Mouse (Mus musculus): Measurements from ENCODE around the gene Cbln1. TPM values are rescaled to one million over a fixed set of nuclear protein-coding genes. Genes with fewer than 3 reads are reported as not detected.

Gene Cbln1
- 0.15 TPM in 1 of 2 replicates, not detected in the other for polyA plus RNA-seq (2015; fragmentation: Nextera tagmentation; extraction: Ambion mirVana)

DNA sequence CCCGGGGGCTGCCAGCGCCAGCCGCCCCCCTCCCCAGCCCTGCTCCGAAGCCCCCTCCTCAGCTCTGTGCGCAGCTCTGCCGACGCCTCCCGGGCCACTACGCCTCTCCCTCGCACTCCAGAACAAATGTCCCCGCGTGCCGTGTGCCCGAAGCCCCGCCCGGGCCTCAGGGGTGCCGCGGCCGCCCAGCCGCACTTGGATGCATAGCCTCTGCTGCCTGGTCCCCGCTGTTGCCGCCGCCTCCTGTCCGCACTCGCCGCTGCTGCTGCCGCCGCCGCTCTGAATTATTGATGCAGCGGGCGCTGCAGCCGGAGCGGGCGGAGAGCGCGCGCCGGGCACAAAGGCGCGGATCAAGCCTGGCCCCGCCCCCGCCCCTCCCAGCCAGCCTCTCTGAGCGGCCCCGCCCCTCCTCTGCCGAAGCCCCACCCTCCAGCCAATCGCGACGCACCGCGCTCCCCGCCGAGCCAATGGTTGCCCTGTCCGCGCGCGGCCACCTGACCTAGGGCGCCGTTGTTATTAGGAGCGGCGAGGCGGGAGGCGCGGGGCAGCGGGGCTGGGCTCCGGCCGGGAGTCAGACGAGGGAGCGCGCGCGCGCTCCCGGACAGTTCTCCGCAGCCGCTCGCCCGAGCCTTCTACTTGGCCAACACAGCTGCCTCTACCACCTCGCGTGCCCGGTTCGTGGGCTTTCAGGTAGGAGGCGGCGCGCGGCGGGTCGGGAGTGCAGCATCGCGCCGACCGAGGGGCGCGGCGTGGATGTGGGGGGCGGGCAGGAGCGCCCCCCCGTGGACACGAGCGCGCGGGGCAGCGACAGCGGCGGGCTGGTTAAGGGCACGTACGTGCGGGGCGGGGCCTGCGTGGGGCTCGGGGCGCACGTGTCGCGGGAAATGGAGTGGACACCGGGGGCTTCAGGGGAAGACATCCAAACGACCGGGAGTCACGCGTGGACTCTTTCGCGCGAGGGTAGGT lies at the start of gene Cbln1:
Cbln1 (minus strand) TSS at position 339 of the 966 bp plus-strand sequence.
- WGBS: under 1% methylated on average over 120 of the region's 122 CpGs
- H3K27me3 ChIP-seq: peaks cover 91% of the 10 kb centered on the region
- H3K9me3 ChIP-seq (replicated peaks): no peaks in the 10 kb centered on the region
- no peak within 1 kb of the TSS for H3K27ac ChIP-seq
- H3K4me3 ChIP-seq: peak within 1 kb of the TSS; percentile 61
- ATAC-seq (replicated peaks; ENCODE audit: insufficient number of reproducible peaks, insufficient read depth, low FRiP score, low read depth): peak; percentile 95
- H3K4me2 ChIP-seq: peak within 1 kb of the TSS; percentile 96
- no peaks in the 10 kb centered on the region for H3K36me3 ChIP-seq
- peaks cover 45% of the 10 kb centered on the region for H3K4me1 ChIP-seq (replicated peaks)
- H3K9ac ChIP-seq: peak within 1 kb of the TSS; percentile 15; the same call in 1 of the 2 replicates

- WGBS: 91% methylated on average over 3 of the region's 3 CpGs
- Histone ChIP-seq H3K36me3 (no peaks in the 10 kb centered on the region), H3K27me3 (no peaks in the 10 kb centered on the region), H3K4me1 (replicated peaks) (no peaks in the 10 kb centered on the region), H3K4me3 (no peak overlapping the region), H3K9ac (no peak overlapping the region), H3K4me2 (no peak overlapping the region), H3K27ac (no peak overlapping the region), H3K9me3 (replicated peaks) (no peaks in the 10 kb centered on the region)
- ATAC-seq (replicated peaks; ENCODE audit: insufficient number of reproducible peaks, insufficient read depth, low FRiP score, low read depth): no peak
Observed at GRCm38 (mm10) chr8:87517132-87517531, 44.7 kb upstream of the Cbln1 start.

- Histone ChIP-seq H3K4me2 (no peak overlapping the region), H3K27ac (no peak overlapping the region), H3K9ac (no peak overlapping the region), H3K9me3 (replicated peaks) (no peaks in the 10 kb centered on the region), H3K4me1 (replicated peaks) (no peaks in the 10 kb centered on the region), H3K36me3 (no peaks in the 10 kb centered on the region), H3K4me3 (no peak overlapping the region), H3K27me3 (no peaks in the 10 kb centered on the region)
- no peak for ATAC-seq (replicated peaks; ENCODE audit: insufficient number of reproducible peaks, insufficient read depth, low FRiP score, low read depth)
- WGBS: 78% methylated on average over 5 of the region's 5 CpGs
Observed at GRCm38 (mm10) chr8:87513796-87514195, 41.4 kb upstream of the Cbln1 start.

DNA sequence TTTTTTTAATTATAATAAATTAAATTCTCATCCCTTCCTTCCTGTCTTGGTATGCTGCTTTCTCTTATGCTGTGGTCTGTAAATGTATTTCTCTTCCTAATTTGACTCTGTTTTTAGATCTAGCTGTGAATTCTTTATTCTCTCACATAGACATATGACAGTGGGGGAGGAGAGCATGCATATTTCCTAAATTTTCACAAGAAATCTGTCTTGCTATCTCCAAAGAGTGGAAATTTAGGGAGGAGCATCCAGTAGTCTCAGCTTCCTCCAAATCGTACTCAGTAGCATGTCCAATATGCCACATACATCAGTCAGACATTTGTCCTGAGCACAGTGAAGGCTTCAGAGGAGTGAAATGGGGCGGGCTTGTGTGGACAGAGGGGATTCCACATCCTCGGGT lies 40.9 kb upstream of the Cbln1 start:
- Histone ChIP-seq H3K27me3 (no peaks in the 10 kb centered on the region), H3K4me2 (no peak overlapping the region), H3K9ac (no peak overlapping the region), H3K36me3 (no peaks in the 10 kb centered on the region), H3K27ac (no peak overlapping the region), H3K4me3 (no peak overlapping the region), H3K9me3 (replicated peaks) (no peaks in the 10 kb centered on the region), H3K4me1 (replicated peaks) (no peaks in the 10 kb centered on the region)
- WGBS: 77% methylated on average over 3 of the region's 3 CpGs
- ATAC-seq (replicated peaks; ENCODE audit: insufficient number of reproducible peaks, insufficient read depth, low FRiP score, low read depth): no peak

- Histone ChIP-seq H3K9ac (no peak overlapping the region), H3K4me2 (no peak overlapping the region), H3K4me1 (replicated peaks) (no peaks in the 10 kb centered on the region), H3K27ac (no peak overlapping the region), H3K27me3 (no peaks in the 10 kb centered on the region), H3K9me3 (replicated peaks) (no peaks in the 10 kb centered on the region), H3K4me3 (no peak overlapping the region), H3K36me3 (no peaks in the 10 kb centered on the region)
- WGBS: 76% methylated on average over 6 of the region's 6 CpGs
- peak; percentile 22; the same call in 1 of the 2 replicates for ATAC-seq (replicated peaks; ENCODE audit: insufficient number of reproducible peaks, insufficient read depth, low FRiP score, low read depth)
Observed at GRCm38 (mm10) chr8:87512636-87513035, 40.2 kb upstream of the Cbln1 start.

DNA sequence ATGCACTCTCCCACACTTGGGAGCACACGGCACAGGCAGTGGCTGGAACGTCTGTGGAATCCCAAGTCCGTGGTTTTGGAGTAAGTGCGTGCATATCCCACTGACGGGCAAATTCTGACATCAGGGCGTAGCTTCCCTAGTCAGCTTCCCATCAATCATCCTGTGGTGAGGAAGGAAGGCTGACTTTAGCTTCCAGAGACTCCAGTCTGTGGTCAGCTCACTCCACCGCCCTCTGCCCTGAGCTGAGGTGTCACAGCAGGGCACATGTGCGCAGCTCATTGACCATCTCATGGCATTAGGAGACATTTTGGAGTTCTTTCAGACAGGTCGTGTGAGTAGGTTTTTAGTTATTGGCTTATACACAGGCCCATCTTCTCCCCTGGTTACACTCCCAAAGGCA lies 34.6 kb upstream of the Cbln1 start:
- ATAC-seq (replicated peaks; ENCODE audit: insufficient number of reproducible peaks, insufficient read depth, low FRiP score, low read depth): no peak
- Histone ChIP-seq H3K4me1 (replicated peaks) (no peaks in the 10 kb centered on the region), H3K4me3 (no peak overlapping the region), H3K27ac (no peak overlapping the region), H3K36me3 (no peaks in the 10 kb centered on the region), H3K9ac (no peak overlapping the region), H3K27me3 (0 out of 2 replicates have a peak, but pooled peaks cover 3% of the 10 kb centered on the region), H3K4me2 (no peak overlapping the region), H3K9me3 (replicated peaks) (no peaks in the 10 kb centered on the region)
- 44% methylated on average over 9 of the region's 9 CpGs for WGBS

DNA sequence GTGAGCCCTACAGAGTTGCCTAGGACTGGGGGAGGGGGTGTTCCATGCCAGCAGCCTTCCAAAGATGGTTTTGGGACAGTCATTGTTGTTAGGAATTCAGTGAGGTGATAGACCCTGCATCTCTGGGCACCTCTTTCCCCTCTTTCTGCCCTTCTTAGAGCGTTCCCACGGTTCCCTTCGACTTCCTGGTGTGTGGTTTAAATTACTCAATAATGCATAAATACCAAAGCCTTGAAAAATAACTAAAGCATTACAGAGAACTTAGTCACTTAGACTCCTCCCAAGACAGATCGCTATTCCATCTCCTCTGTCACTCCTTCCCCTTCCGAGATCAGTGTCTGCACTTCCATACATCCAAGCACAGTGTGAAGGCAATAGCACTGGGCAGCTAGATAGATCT lies 32.0 kb upstream of the Cbln1 start:
- no peak for ATAC-seq (replicated peaks; ENCODE audit: insufficient number of reproducible peaks, insufficient read depth, low FRiP score, low read depth)
- 0 out of 2 replicates have a peak, but pooled peaks cover 3% of the 10 kb centered on the region for H3K27me3 ChIP-seq
- 66% methylated on average over 5 of the region's 5 CpGs for WGBS

DNA sequence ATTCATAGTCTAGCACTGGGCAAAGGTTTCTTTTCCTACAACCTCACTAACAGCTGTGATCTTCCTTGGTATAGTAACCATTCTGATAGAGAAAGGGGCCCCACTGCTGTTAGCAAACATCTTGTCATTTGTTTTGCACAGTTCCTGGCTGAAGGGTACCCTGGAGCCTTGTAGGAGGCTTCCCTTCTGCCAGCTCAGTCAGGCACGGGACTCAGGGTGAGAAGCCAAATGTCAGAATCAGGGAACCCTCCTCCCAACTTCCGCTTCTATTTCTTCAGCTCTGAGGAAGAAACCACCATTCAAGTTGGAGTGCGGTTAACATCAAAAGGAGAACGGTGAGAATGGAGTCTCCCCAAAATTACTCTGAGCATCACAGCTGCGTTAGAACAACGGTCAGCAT lies 30.3 kb upstream of the Cbln1 start:
- H3K36me3 ChIP-seq: no peaks in the 10 kb centered on the region
- no peak overlapping the region for H3K4me2 ChIP-seq
- 0 out of 2 replicates have a peak, but pooled peaks cover 3% of the 10 kb centered on the region for H3K27me3 ChIP-seq
- H3K9me3 ChIP-seq (replicated peaks): no peaks in the 10 kb centered on the region
- H3K4me1 ChIP-seq (replicated peaks): no peaks in the 10 kb centered on the region
- no peak overlapping the region for H3K9ac ChIP-seq
- ATAC-seq (replicated peaks; ENCODE audit: insufficient number of reproducible peaks, insufficient read depth, low FRiP score, low read depth): no peak
- WGBS: 73% methylated on average over 6 of the region's 6 CpGs
- H3K4me3 ChIP-seq: no peak overlapping the region
- H3K27ac ChIP-seq: no peak overlapping the region

More for the DNA sequence above, 32.0 kb upstream of the Cbln1 start:
- Histone ChIP-seq H3K4me2 (no peak overlapping the region), H3K4me3 (no peak overlapping the region), H3K9ac (no peak overlapping the region), H3K4me1 (replicated peaks) (no peaks in the 10 kb centered on the region), H3K9me3 (replicated peaks) (no peaks in the 10 kb centered on the region), H3K27ac (no peak overlapping the region), H3K36me3 (no peaks in the 10 kb centered on the region)

DNA sequence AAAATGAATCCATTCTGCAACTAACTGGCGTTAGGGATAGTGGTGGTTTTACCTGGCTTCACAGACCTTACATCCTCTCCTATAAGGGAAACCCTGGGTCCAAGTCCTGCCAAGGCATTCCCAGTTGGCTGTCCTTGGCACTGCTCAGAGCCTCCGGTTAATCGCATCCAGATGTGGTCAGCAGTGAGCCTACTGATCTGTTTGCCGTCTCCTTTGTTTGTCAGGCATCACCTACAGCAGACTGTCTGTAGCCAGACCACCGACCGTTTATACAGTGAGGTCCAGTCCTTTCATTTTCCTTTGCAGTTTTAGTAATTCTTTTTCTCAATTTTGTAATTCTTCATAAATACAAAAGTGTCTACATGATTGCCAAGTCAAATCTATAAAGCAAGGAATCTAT lies 25.2 kb upstream of the Cbln1 start:
- Histone ChIP-seq H3K9me3 (replicated peaks) (no peaks in the 10 kb centered on the region), H3K36me3 (no peaks in the 10 kb centered on the region), H3K27ac (no peak overlapping the region), H3K4me3 (no peak overlapping the region), H3K4me1 (replicated peaks) (peaks cover 3% of the 10 kb centered on the region; the same call in 1 of the 2 replicates), H3K9ac (no peak overlapping the region), H3K27me3 (no peaks in the 10 kb centered on the region), H3K4me2 (no peak overlapping the region)
- no peak for ATAC-seq (replicated peaks; ENCODE audit: insufficient number of reproducible peaks, insufficient read depth, low FRiP score, low read depth)
- WGBS: 64% methylated on average over 6 of the region's 6 CpGs

DNA sequence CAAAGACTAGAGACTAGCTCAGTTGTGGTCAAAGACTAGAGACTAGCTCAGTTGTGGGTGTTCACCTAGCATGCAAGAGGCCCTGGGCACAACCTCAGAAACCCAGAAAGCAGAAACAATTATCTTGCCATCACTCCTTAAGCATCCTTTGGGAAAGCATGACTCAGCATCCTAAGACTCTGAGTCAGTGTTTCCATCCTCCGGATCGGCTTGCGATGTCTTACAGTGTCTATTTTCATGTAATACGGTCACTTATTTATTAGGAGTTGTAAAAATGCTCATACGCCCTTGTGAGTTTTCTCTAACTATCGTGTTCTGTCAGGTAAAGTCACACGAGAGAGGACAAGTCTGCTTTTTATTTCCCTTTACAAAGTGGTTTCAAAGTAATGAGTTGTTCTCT lies 24.1 kb upstream of the Cbln1 start:
- H3K4me3 ChIP-seq: no peak overlapping the region
- H3K9ac ChIP-seq: no peak overlapping the region
- no peak for ATAC-seq (replicated peaks; ENCODE audit: insufficient number of reproducible peaks, insufficient read depth, low FRiP score, low read depth)
- peaks cover 3% of the 10 kb centered on the region; the same call in 1 of the 2 replicates for H3K4me1 ChIP-seq (replicated peaks)
- no peaks in the 10 kb centered on the region for H3K27me3 ChIP-seq
- 84% methylated on average over 7 of the region's 7 CpGs for WGBS
- H3K4me2 ChIP-seq: no peak overlapping the region
- H3K36me3 ChIP-seq: no peaks in the 10 kb centered on the region
- H3K27ac ChIP-seq: no peak overlapping the region
- no peaks in the 10 kb centered on the region for H3K9me3 ChIP-seq (replicated peaks)

DNA sequence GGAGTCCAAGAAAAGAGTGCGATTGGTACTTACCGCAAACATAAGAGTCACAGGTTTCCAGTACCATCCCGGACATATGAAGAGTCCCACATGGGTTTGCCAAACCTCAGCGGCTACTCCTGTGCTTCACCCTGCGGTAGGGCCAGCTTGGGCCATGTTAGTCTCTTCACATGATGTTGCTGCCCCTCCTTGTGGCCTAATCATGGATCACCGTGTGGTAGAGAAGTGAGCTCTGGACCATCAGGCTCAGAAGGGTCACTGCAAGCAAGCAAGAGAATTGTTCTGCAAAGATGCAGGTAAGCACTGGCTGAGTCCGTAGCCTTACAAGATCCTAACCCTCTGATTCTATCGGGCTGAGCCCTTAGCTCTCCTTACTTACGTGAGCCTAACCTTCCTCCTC lies 22.5 kb upstream of the Cbln1 start:
- peaks cover 3% of the 10 kb centered on the region; the same call in 1 of the 2 replicates for H3K4me1 ChIP-seq (replicated peaks)
- no peaks in the 10 kb centered on the region for H3K27me3 ChIP-seq
- H3K27ac ChIP-seq: no peak overlapping the region
- 70% methylated on average over 9 of the region's 9 CpGs for WGBS
- H3K9me3 ChIP-seq (replicated peaks): no peaks in the 10 kb centered on the region
- no peak overlapping the region for H3K9ac ChIP-seq
- H3K36me3 ChIP-seq: no peaks in the 10 kb centered on the region
- no peak for ATAC-seq (replicated peaks; ENCODE audit: insufficient number of reproducible peaks, insufficient read depth, low FRiP score, low read depth)
- no peak overlapping the region for H3K4me2 ChIP-seq
- no peak overlapping the region for H3K4me3 ChIP-seq
